Mouse (Mus musculus): ENCODE results near the gene Csgalnact2. TPM values are rescaled to one million over a fixed set of nuclear protein-coding genes. Genes with fewer than 3 reads are reported as not detected.

The Csgalnact2 gene
- polyA plus RNA-seq, 1 experiment from 2014 or later = 8.6 TPM

DNA sequence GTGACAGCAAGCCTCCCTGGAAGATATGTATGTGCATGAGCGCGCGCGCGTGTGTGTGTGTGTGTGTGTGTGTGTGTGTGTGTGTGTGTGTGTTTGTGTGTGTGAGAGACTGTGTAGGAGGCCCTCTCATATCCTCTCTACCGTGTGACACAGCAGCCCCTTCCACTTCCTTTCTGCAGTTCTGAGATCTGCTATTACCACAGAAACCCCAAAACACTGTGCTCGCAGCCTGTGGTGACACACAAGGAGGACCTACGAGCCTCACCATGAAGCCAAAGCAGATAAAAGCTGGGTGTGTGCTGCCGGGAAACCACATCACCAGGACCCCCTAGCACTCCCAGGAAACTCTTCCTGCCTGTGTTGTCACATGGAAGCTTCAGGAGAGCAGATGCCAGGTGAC is 28.1 kb upstream of the Csgalnact2 start:
- no peak for ATAC-seq (ENCODE audit: low read depth)
- Histone ChIP-seq H3K4me1 (replicated peaks) (no peaks in the 10 kb centered on the region), H3K9ac (no peak overlapping the region), H3K4me2 (no peak overlapping the region), H3K27me3 (no peaks in the 10 kb centered on the region), H3K4me3 (no peak overlapping the region), H3K36me3 (no peaks in the 10 kb centered on the region), H3K9me3 (no peaks in the 10 kb centered on the region), H3K27ac (replicated peaks) (no peak overlapping the region)
- 94% methylated on average over 9 of the region's 9 CpGs for WGBS

DNA sequence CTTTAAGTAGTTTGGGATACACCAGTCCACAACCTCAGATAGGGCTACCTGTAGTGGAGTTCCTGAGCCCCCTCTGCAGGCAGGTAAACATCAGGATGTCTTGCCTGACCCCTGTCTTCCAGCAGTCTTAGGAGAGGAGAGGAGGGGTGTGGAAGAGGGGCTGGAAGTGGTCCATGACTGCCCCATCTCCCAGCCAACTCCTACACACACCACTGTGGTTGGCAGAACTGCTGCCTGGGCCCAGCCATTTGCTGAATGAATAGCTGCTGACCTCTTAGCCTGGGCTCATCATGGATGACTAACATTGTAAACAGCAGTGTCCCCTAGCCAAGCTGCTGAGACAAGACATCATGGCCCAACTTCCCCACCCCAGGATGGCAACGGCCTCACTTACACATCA is 26.6 kb upstream of the Csgalnact2 start:
- Histone ChIP-seq H3K27ac (replicated peaks) (no peak overlapping the region), H3K9ac (no peak overlapping the region), H3K4me1 (replicated peaks) (no peaks in the 10 kb centered on the region), H3K9me3 (no peaks in the 10 kb centered on the region), H3K36me3 (no peaks in the 10 kb centered on the region), H3K27me3 (no peaks in the 10 kb centered on the region), H3K4me3 (no peak overlapping the region), H3K4me2 (no peak overlapping the region)
- 96% methylated on average over 1 of the region's 1 CpGs for WGBS
- ATAC-seq (ENCODE audit: low read depth) = no peak

DNA sequence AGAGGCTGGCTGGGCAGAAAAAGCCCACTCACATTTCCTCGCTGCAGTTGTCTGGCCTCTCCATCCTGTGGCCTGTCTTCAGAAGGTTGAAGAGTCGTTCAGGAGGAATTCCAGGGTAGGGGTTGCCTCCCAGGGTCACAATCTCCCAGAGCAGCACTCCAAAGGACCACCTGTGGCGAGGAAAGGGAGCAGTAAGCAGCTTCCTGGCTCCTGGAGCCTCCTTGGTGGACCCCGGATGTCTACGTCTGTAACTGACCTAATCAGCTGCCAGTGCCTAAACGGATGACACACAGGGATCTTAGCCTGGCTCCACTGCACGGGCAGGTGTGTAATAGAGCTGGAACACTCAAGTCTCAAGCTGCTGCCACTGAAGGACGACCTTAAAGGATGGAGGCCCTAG is 25.8 kb upstream of the Csgalnact2 start:
- Histone ChIP-seq H3K9me3 (no peaks in the 10 kb centered on the region), H3K9ac (no peak overlapping the region), H3K4me3 (no peak overlapping the region), H3K4me1 (replicated peaks) (no peaks in the 10 kb centered on the region), H3K27me3 (no peaks in the 10 kb centered on the region), H3K4me2 (no peak overlapping the region), H3K27ac (replicated peaks) (no peak overlapping the region), H3K36me3 (no peaks in the 10 kb centered on the region)
- 73% methylated on average over 8 of the region's 8 CpGs for WGBS
- ATAC-seq (ENCODE audit: low read depth) = no peak

DNA sequence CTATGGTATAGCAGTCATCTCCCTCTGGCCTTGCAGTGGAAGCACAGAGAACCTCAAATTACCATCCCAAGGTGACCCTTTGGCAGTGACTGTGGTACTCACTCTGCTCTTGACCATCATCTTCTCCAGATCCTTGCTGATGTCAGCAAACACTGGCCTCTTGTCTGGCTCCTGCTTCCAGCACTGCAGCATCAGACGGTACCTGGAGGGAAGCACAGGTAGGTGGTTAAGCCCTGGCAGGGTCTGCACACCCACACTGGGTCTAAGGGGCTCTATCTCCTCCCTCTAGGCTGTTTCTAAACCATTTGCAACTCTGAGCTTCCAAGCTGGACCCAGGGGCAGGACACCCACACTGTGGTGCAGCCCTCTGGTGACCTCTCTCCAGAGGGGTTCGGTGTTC is 24.1 kb upstream of the Csgalnact2 start:
- Histone ChIP-seq H3K9ac (no peak overlapping the region), H3K9me3 (no peaks in the 10 kb centered on the region), H3K4me3 (no peak overlapping the region), H3K36me3 (no peaks in the 10 kb centered on the region), H3K4me2 (no peak overlapping the region), H3K27me3 (no peaks in the 10 kb centered on the region), H3K4me1 (replicated peaks) (no peaks in the 10 kb centered on the region), H3K27ac (replicated peaks) (no peak overlapping the region)
- 93% methylated on average over 2 of the region's 2 CpGs for WGBS
- no peak for ATAC-seq (ENCODE audit: low read depth)

DNA sequence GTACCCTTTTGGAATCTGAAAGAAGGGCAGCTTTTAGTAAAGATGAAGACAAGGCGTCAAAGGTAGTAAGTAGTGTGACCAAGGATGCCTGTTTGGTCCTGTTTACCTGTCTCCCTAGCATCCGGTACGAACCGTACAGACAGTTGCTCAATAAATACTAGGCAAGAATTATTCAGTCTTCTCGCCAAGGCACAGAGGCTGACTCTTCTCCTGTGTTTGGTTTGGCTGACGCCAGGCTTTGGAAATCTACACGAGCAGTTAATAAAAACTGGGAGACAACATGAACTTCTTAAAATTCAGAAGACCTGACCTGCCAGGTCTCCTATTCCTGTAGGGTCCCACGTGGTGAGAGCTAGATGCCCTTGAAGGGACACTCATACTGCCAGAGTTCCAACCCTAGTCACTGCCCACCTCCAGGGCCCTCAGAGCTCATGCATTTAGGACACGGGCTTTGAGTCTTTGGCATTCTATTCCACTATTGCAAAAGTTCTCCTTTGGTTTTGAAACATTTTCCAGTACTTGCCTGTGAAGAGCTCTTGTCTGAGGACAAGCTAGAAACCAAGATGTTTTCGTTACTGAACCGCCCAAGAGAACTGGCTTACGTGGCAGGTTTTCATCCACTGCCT is 23.6 kb upstream of the Csgalnact2 start:
- Histone ChIP-seq H3K4me1 (replicated peaks) (no peaks in the 10 kb centered on the region), H3K36me3 (no peaks in the 10 kb centered on the region), H3K4me3 (no peak overlapping the region), H3K9ac (no peak overlapping the region), H3K27me3 (no peaks in the 10 kb centered on the region), H3K4me2 (no peak overlapping the region), H3K27ac (replicated peaks) (no peak overlapping the region), H3K9me3 (no peaks in the 10 kb centered on the region)
- no peak for ATAC-seq (ENCODE audit: low read depth)
- WGBS = 91% methylated on average over 12 of the region's 12 CpGs

DNA sequence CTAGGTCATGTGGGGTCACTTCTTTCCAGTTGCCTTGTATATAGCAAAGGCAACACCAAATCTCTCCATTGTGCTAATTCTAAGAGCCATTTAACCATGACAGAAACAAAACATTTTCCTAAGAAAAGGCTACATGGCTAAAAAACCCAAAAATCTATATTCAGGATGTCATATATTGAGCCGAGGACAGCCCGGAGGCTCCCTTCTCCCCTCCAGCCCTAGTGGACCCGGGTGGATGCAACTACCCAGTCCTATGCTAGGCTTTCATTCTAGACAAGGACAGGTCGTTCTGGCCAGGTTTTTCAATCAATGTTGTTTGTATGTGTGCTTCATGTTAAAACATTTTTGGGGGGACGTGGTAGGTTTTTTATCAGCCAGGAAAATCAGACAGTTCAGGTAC is 14.2 kb upstream of the Csgalnact2 start:
- no peak overlapping the region for H3K4me3 ChIP-seq
- no peak overlapping the region for H3K9ac ChIP-seq
- no peak overlapping the region for H3K4me2 ChIP-seq
- no peaks in the 10 kb centered on the region for H3K36me3 ChIP-seq
- no peaks in the 10 kb centered on the region for H3K4me1 ChIP-seq (replicated peaks)
- H3K27me3 ChIP-seq = no peaks in the 10 kb centered on the region
- WGBS = 83% methylated on average over 5 of the region's 5 CpGs
- no peak for ATAC-seq (ENCODE audit: low read depth)
- no peak overlapping the region for H3K27ac ChIP-seq (replicated peaks)
- no peaks in the 10 kb centered on the region for H3K9me3 ChIP-seq

DNA sequence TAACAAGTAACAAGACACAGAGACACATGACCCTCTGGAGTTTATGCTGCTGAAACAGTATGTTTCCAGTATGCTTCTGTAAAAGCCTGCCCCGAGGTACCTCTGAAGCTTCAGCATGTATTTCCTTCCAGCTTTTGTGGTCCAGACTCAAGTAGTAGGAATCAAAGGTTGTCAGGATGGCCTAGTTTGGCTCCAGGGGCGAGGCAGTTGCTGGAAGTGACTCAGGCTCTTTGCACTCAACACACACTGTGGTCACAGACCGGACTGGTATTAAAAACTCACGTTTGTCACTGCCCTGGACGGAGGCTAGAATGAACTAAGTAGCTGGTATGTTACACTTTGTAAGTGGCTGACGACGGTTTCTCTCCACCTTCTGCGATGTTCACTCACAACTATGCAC is 12.0 kb upstream of the Csgalnact2 start:
- H3K9ac ChIP-seq = no peak overlapping the region

DNA sequence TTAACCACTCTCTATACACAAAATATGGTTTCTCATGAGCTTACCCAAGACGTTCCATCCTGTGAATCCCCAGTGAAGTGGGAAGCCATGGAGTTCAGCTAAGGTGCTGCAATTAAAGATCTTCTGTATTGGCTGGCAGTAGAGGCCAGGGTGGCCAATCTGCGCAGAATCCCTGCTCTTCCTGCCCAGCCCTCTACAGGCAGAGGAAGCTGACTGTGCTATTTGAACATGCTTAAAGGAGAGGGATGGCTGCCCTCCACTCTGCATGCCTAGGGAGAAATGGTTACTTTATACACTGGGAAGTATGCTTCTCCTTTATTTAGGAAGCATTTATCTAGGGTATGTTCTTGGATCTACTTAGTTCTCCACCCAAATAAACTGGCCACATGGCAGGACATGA is 11.6 kb upstream of the Csgalnact2 start:
- WGBS = 83% methylated on average over 2 of the region's 2 CpGs
- H3K27ac ChIP-seq (replicated peaks) = no peak overlapping the region
- no peak overlapping the region for H3K9ac ChIP-seq
- no peaks in the 10 kb centered on the region for H3K9me3 ChIP-seq
- ATAC-seq (ENCODE audit: low read depth) = no peak
- H3K4me3 ChIP-seq = no peak overlapping the region
- H3K4me1 ChIP-seq (replicated peaks) = no peaks in the 10 kb centered on the region
- no peaks in the 10 kb centered on the region for H3K27me3 ChIP-seq
- no peaks in the 10 kb centered on the region for H3K36me3 ChIP-seq
- no peak overlapping the region for H3K4me2 ChIP-seq

More for the DNA sequence above, 12.0 kb upstream of the Csgalnact2 start:
- no peaks in the 10 kb centered on the region for H3K36me3 ChIP-seq
- no peak overlapping the region for H3K4me3 ChIP-seq
- no peak for ATAC-seq (ENCODE audit: low read depth)
- no peaks in the 10 kb centered on the region for H3K9me3 ChIP-seq
- no peaks in the 10 kb centered on the region for H3K27me3 ChIP-seq
- no peak overlapping the region for H3K4me2 ChIP-seq
- H3K27ac ChIP-seq (replicated peaks) = no peak overlapping the region
- 83% methylated on average over 8 of the region's 8 CpGs for WGBS
- no peaks in the 10 kb centered on the region for H3K4me1 ChIP-seq (replicated peaks)

DNA sequence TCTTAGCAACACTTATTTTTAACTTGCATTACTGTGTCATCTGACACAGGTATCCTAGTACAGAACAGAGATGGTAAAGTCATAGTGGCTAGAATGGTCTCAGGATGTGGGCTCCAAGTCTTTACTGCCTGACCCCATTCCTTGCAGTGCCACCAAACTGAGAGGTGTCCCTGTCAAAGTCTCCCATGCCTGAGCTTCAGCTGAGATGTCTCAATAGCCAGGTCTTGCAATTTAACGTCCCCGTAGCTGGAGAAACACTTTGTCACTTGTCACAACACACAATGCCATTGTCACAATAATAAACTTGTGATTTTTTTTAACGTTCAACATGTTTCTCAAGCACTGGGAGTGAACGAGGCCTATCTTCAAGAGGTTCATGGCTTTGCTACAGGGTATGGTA is 11.2 kb upstream of the Csgalnact2 start:
- no peak for ATAC-seq (ENCODE audit: low read depth)
- no peaks in the 10 kb centered on the region for H3K4me1 ChIP-seq (replicated peaks)
- H3K9me3 ChIP-seq = no peaks in the 10 kb centered on the region
- WGBS = 78% methylated on average over 4 of the region's 4 CpGs
- no peak overlapping the region for H3K4me2 ChIP-seq
- H3K27ac ChIP-seq (replicated peaks) = no peak overlapping the region
- no peaks in the 10 kb centered on the region for H3K36me3 ChIP-seq
- no peak overlapping the region for H3K9ac ChIP-seq
- H3K4me3 ChIP-seq = no peak overlapping the region
- no peaks in the 10 kb centered on the region for H3K27me3 ChIP-seq

DNA sequence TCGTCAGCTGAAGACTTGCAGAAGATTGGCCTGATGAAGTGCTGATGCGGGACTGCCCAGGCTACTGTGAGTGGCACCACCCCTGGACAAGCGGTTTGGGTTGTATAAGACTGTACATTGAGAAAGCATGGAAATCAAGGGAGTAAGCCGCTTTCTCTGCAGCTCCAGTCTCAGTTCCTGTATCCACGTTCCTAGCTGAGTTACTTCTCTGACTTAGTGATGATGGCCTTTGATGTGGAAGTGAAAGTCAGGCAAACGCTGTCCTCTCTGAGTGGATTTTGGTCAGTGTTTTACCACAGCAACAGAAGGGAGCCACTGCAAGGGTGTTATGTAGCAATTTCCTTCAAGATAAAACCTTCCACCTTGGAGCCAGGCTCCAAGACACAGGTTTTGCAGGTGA is 2.0 kb upstream of the Csgalnact2 start:
- Histone ChIP-seq H3K9me3 (no peaks in the 10 kb centered on the region), H3K27me3 (no peaks in the 10 kb centered on the region), H3K27ac (replicated peaks) (no peak overlapping the region), H3K36me3 (no peaks in the 10 kb centered on the region), H3K4me1 (replicated peaks) (peaks cover 10% of the 10 kb centered on the region), H3K4me3 (no peak overlapping the region), H3K4me2 (no peak overlapping the region), H3K9ac (no peak overlapping the region)
- no peak for ATAC-seq (ENCODE audit: low read depth)
- 86% methylated on average over 6 of the region's 6 CpGs for WGBS

DNA sequence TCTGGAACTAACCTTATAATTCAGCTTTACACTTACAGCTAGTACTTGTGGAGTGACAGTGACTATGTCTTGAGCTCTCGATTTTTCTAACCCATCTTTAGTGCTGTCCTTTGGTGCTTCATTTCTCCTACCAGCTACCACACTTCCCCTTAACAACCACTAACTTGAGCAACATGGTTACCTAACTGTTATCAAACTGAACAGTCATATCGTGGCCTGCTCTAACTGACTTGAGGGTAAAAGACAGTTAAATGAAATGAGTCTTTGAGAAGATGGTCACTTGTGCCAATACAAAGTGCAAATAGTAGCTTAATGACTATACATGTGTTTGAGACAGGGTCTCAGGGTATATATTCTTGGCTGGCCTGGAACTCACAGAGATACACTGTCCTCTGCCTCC is 1.8 kb downstream of the Csgalnact2 start:
- no peak overlapping the region for H3K4me2 ChIP-seq
- no peaks in the 10 kb centered on the region for H3K36me3 ChIP-seq
- peaks cover 10% of the 10 kb centered on the region for H3K4me1 ChIP-seq (replicated peaks)
- H3K27me3 ChIP-seq = no peaks in the 10 kb centered on the region
- H3K27ac ChIP-seq (replicated peaks) = no peak overlapping the region
- ATAC-seq (ENCODE audit: low read depth) = no peak
- H3K9me3 ChIP-seq = no peaks in the 10 kb centered on the region
- H3K9ac ChIP-seq = no peak overlapping the region
- H3K4me3 ChIP-seq = no peak overlapping the region
- WGBS = 87% methylated on average over 2 of the region's 2 CpGs

DNA sequence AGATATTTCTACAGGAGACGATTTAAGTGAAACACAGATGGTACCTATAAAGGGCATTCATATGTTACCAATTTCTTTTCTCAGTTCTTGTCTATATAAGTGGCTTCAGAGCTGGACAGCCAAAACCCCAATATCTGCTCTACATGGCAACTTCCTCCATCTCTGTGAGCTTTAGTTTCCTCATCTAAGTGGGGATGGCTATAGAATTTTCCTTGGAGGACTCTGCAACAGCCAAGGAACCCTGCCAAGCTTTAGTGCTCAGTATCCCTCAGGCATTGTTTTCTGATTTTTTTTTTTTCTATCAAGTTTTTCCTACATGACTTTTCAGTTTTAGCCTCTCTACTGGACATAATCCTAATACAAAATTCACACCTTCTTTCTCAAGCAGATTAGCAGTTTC is 4.5 kb downstream of the Csgalnact2 start:
- H3K4me1 ChIP-seq (replicated peaks) = peaks cover 10% of the 10 kb centered on the region
- WGBS = 87% methylated on average over 1 of the region's 1 CpGs
- no peaks in the 10 kb centered on the region for H3K9me3 ChIP-seq
- no peak for ATAC-seq (ENCODE audit: low read depth)
- no peaks in the 10 kb centered on the region for H3K27me3 ChIP-seq
- H3K9ac ChIP-seq = no peak overlapping the region
- no peaks in the 10 kb centered on the region for H3K36me3 ChIP-seq
- H3K4me3 ChIP-seq = no peak overlapping the region
- H3K27ac ChIP-seq (replicated peaks) = no peak overlapping the region
- H3K4me2 ChIP-seq = no peak overlapping the region

DNA sequence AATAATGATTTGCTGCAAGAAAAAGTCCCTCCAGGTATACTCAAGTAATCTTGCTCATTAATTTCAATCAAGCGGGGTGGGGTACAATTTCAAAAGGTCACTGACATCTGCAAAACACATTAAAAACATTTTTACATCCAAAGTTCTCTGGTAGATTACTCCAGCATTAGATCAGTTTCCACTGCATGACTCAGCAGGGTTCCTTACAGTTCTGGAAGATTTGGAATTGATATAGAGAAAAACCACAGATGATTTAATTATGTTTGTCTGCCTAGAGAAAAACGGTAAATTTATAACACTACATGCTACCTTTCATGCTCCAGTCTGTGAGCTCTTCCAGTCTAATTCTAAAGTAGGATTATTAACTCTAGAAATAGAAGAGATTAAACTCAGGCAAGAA is 8.9 kb downstream of the Csgalnact2 start:
- H3K4me1 ChIP-seq (replicated peaks) = no peaks in the 10 kb centered on the region
- no peaks in the 10 kb centered on the region for H3K27me3 ChIP-seq
- no peak overlapping the region for H3K4me2 ChIP-seq
- no peak overlapping the region for H3K4me3 ChIP-seq
- H3K27ac ChIP-seq (replicated peaks) = no peak overlapping the region
- H3K36me3 ChIP-seq = peaks cover 5% of the 10 kb centered on the region; the same call in 1 of the 2 replicates
- no peak overlapping the region for H3K9ac ChIP-seq
- H3K9me3 ChIP-seq = no peaks in the 10 kb centered on the region
- ATAC-seq (ENCODE audit: low read depth) = no peak
- WGBS = 92% methylated on average over 2 of the region's 2 CpGs

All from neural tube, embryonic 13.5 days (tissue).